Mouse (Mus musculus) gastrocnemius, adult 18-20 months (tissue): ENCODE results near the gene Ntf5. TPM values are rescaled to one million over a fixed set of nuclear protein-coding genes. Genes with fewer than 3 reads are reported as not detected.
A peak's percentile ranks its signal among the peaks of the same experiment; 100 is the strongest.

Experiments used
- DNase-seq: peaks from one replicate; pipeline ENCODE4 v3.0.0; 2021; ENCODE audit warnings: low spot score
- total RNA-seq, 2 experiments: library from RNA; stranded (reverse); gene quantifications; 2 replicates each; pipeline ENCODE4 v1.2.3; 2021

Gene Ntf5
- total RNA-seq, 2 experiments from 2014 or later = 4.3 to 4.7 TPM

GRCm38 (mm10) chr7:45435038-45435437 is 21.5 kb downstream of the Ntf5 start:
- DNase-seq = no peak

GRCm38 (mm10) chr7:45436444-45436843 is 22.9 kb downstream of the Ntf5 start:
- no peak for DNase-seq

GRCm38 (mm10) chr7:45437046-45437445 is 23.6 kb downstream of the Ntf5 start:
- no peak for DNase-seq

- DNase-seq = peak; percentile 85
Measured at GRCm38 (mm10) chr7:45437521-45438276, 24.2 kb downstream of the Ntf5 start, which contains the start of gene Ruvbl2. Gene Ruvbl2 (minus strand): TSS chr7:45438096.

- peak; percentile 76 for DNase-seq
Measured at GRCm38 (mm10) chr7:45443526-45444420, 30.3 kb downstream of the Ntf5 start.

- DNase-seq = no peak
Measured at GRCm38 (mm10) chr7:45446589-45446988, 33.1 kb downstream of the Ntf5 start.

- DNase-seq = no peak
Measured at GRCm38 (mm10) chr7:45447325-45447990, 34.0 kb downstream of the Ntf5 start.

- DNase-seq = no peak
Measured at GRCm38 (mm10) chr7:45449974-45450373, 36.5 kb downstream of the Ntf5 start.

- DNase-seq = peak; percentile 85
Measured at GRCm38 (mm10) chr7:45451344-45451982, 38.0 kb downstream of the Ntf5 start.

- no peak for DNase-seq
Measured at GRCm38 (mm10) chr7:45454971-45455370, 41.5 kb downstream of the Ntf5 start.

GRCm38 (mm10) chr7:45455932-45456696 is 42.6 kb downstream of the Ntf5 start:
- DNase-seq = no peak

GRCm38 (mm10) chr7:45456721-45457203 is 43.3 kb downstream of the Ntf5 start:
- no peak for DNase-seq

GRCm38 (mm10) chr7:45457204-45458060 is 43.9 kb downstream of the Ntf5 start:
- peak; percentile 65 for DNase-seq

GRCm38 (mm10) chr7:45458748-45459563 is 45.5 kb downstream of the Ntf5 start:
- peak; percentile 59 for DNase-seq

- DNase-seq = peak; percentile 98
Measured at GRCm38 (mm10) chr7:45459564-45460140, 46.2 kb downstream of the Ntf5 start, which contains the start of gene Ftl1. Gene Ftl1 (minus strand): TSS chr7:45459884.

- DNase-seq = no peak
Measured at GRCm38 (mm10) chr7:45460377-45460776, 46.9 kb downstream of the Ntf5 start.

- DNase-seq = peak; percentile 66
Measured at GRCm38 (mm10) chr7:45460860-45461314, 47.4 kb downstream of the Ntf5 start.

- DNase-seq = no peak
Measured at GRCm38 (mm10) chr7:45461326-45461725, 47.8 kb downstream of the Ntf5 start.
